Mouse (Mus musculus): ENCODE data around the gene Crabp1. TPM values are rescaled to one million over a fixed set of nuclear protein-coding genes. Genes with fewer than 3 reads are reported as not detected.

The Crabp1 gene
- polyA plus RNA-seq, 1 experiment from 2014 or later: 0.32 TPM

GRCm38 (mm10) chr9:54816508-54817201 is 52.1 kb downstream of the Crabp1 start:
- Histone ChIP-seq H3K36me3 (ENCODE audit: control insufficient read depth, insufficient read depth) (no peaks in the 10 kb centered on the region), H3K27me3 (ENCODE audit: control insufficient read depth, insufficient read depth, low read depth, low read length) (no peaks in the 10 kb centered on the region), H3K27ac (ENCODE audit: low read length) (no peak overlapping the region), H3K9me3 (replicated peaks; ENCODE audit: control insufficient read depth, low read length) (no peaks in the 10 kb centered on the region), H3K4me2 (ENCODE audit: low read depth, low read length) (no peak overlapping the region), H3K4me3 (ENCODE audit: low read depth, low read length) (no peak overlapping the region), H3K9ac (ENCODE audit: low read depth, low read length) (no peak overlapping the region), H3K4me1 (ENCODE audit: control insufficient read depth, low read depth, low read length) (no peaks in the 10 kb centered on the region)
- ATAC-seq (ENCODE audit: low read depth): no peak
- WGBS (ENCODE audit: insufficient replicate concordance): 65% methylated on average over 10 of the region's 10 CpGs

- Histone ChIP-seq H3K9me3 (replicated peaks; ENCODE audit: control insufficient read depth, low read length) (no peaks in the 10 kb centered on the region), H3K27ac (ENCODE audit: low read length) (no peak overlapping the region), H3K27me3 (ENCODE audit: control insufficient read depth, insufficient read depth, low read depth, low read length) (no peaks in the 10 kb centered on the region), H3K4me3 (ENCODE audit: low read depth, low read length) (no peak overlapping the region), H3K9ac (ENCODE audit: low read depth, low read length) (no peak overlapping the region), H3K36me3 (ENCODE audit: control insufficient read depth, insufficient read depth) (no peaks in the 10 kb centered on the region), H3K4me1 (ENCODE audit: control insufficient read depth, low read depth, low read length) (no peaks in the 10 kb centered on the region), H3K4me2 (ENCODE audit: low read depth, low read length) (no peak overlapping the region)
- 55% methylated on average over 5 of the region's 5 CpGs for WGBS (ENCODE audit: insufficient replicate concordance)
- ATAC-seq (ENCODE audit: low read depth): no peak
These were observed 57.0 kb downstream of the Crabp1 start for GRCm38 (mm10) chr9:54821442-54822100.

Other genes with a start within 250 kb of the Crabp1 start
- gene Sh2d7, start 225.8 kb upstream of the Crabp1 start, polyA plus RNA-seq (2015; fragmentation: Nextera tagmentation; extraction: Ambion mirVana): not detected in 2 replicates
- gene Cib2, start 204.5 kb upstream of the Crabp1 start, polyA plus RNA-seq (2015; fragmentation: Nextera tagmentation; extraction: Ambion mirVana): 1.4 and 1.5 TPM in 2 replicates
- 55.1 and 63.6 TPM in 2 replicates for gene Idh3a, start 178.4 kb upstream of the Crabp1 start, polyA plus RNA-seq (2015; fragmentation: Nextera tagmentation; extraction: Ambion mirVana)
- gene Acsbg1, start 102.9 kb upstream of the Crabp1 start, polyA plus RNA-seq (2015; fragmentation: Nextera tagmentation; extraction: Ambion mirVana): 0.06 and 0.24 TPM in 2 replicates
- 18.4 and 21.8 TPM in 2 replicates for gene Dnaja4, start 65.9 kb upstream of the Crabp1 start, polyA plus RNA-seq (2015; fragmentation: Nextera tagmentation; extraction: Ambion mirVana)
- 71.1 and 78.8 TPM in 2 replicates for gene Wdr61, start 30.2 kb upstream of the Crabp1 start, polyA plus RNA-seq (2015; fragmentation: Nextera tagmentation; extraction: Ambion mirVana)
- gene Ireb2, start 99.0 kb downstream of the Crabp1 start, polyA plus RNA-seq (2015; fragmentation: Nextera tagmentation; extraction: Ambion mirVana): 9.7 and 9.9 TPM in 2 replicates
- 3.3 and 4.5 TPM in 2 replicates for gene Hykk, start 152.5 kb downstream of the Crabp1 start, polyA plus RNA-seq (2015; fragmentation: Nextera tagmentation; extraction: Ambion mirVana)
- gene Psma4, start 186.0 kb downstream of the Crabp1 start, polyA plus RNA-seq (2015; fragmentation: Nextera tagmentation; extraction: Ambion mirVana): 117 and 128 TPM in 2 replicates
- gene AY074887, start 186.2 kb downstream of the Crabp1 start, polyA plus RNA-seq (2015; fragmentation: Nextera tagmentation; extraction: Ambion mirVana): 0.31 TPM in 1 of 2 replicates, not detected in the other
- not detected in 2 replicates for gene Chrna5, start 216.1 kb downstream of the Crabp1 start, polyA plus RNA-seq (2015; fragmentation: Nextera tagmentation; extraction: Ambion mirVana)

All from liver, embryonic 16.5 days (tissue).